Mouse (Mus musculus) hindbrain, postnatal 0 days (tissue): ENCODE measurements around the gene Fancc. TPM values are rescaled to one million over a fixed set of nuclear protein-coding genes. Genes with fewer than 3 reads are reported as not detected.
A peak's percentile ranks its signal among the peaks of the same experiment; 100 is the strongest.

ENCODE experiments used
- ATAC-seq: fragments of 200-750 bp; cut with Nextera tagmentation; 2 replicates; pipeline ENCODE4 v1.8.0; 2017; ENCODE audit warnings: mild to moderate bottlenecking, moderate TSS enrichment, moderate library complexity
- DNase-seq: peaks from one replicate; pipeline ENCODE4 v3.0.0-alpha.2; 2015; ENCODE audit warnings: low spot score
- H3K27ac ChIP-seq: fragments of 300-500 bp; sonication (generic); 2 replicates; pipeline ENCODE4 v1.5.1; 2014; ENCODE audit warnings: mild to moderate bottlenecking
- H3K27me3 ChIP-seq: fragments of 300-500 bp; sonication (generic); 2 replicates; pipeline ENCODE4 v1.6.1; 2014; ENCODE audit warnings: low read length, mixed read lengths; ENCODE audit not compliant: insufficient read depth
- H3K36me3 ChIP-seq: fragments of 300-500 bp; sonication (generic); 2 replicates; pipeline ENCODE4 v1.6.1; 2014; ENCODE audit warnings: low read length, mixed read lengths; ENCODE audit not compliant: insufficient read depth
- H3K4me1 ChIP-seq: fragments of 300-500 bp; sonication (generic); 2 replicates; pipeline ENCODE4 v1.6.1; 2014; ENCODE audit warnings: antibody characterized with exemption, low read length, mixed read lengths; ENCODE audit not compliant: insufficient read depth
- H3K4me2 ChIP-seq: fragments of 300-500 bp; sonication (generic); 2 replicates; pipeline ENCODE4 v1.6.1; 2014; ENCODE audit warnings: low read depth, mild to moderate bottlenecking, low read length, moderate library complexity, mixed read lengths
- H3K4me3 ChIP-seq: fragments of 300-500 bp; sonication (generic); 2 replicates; pipeline ENCODE4 v1.5.1; 2014; ENCODE audit warnings: low read length
- H3K9ac ChIP-seq: fragments of 300-500 bp; sonication (generic); replicated peaks from 2 replicates; pipeline ENCODE4 v1.6.1; 2014; ENCODE audit warnings: mild to moderate bottlenecking, low read length, moderate library complexity, mixed read lengths
- H3K9me3 ChIP-seq: fragments of 300-500 bp; sonication (generic); 2 replicates; pipeline ENCODE4 v1.6.1; 2016; ENCODE audit warnings: low read length, mixed read lengths
- CTCF ChIP-seq: IDR thresholded peaks from 2 replicates; pipeline ENCODE4 v1.5.1; 2016; ENCODE audit warnings: antibody characterized with exemption, control low read depth, low read depth
- WGBS: fragments of 180-500 bp; shearing (Covaris S2); extraction: QIAGEN DNeasy Blood & Tissue Kit; methylation state at CpG from one replicate; pipeline ENCODE4 v1.1.7; 2014; 5-methylcytosine and 5-hydroxymethylcytosine counted together
- polyA plus RNA-seq: library from polyadenylated mRNA; unstranded; fragments of >200 nt; fragmentation: Nextera tagmentation; extraction: Ambion mirVana; gene quantifications from 2 replicates; pipeline ENCODE4 v1.2.1, GENCODE M21; 2015
- total RNA-seq: library from RNA; depleted of rRNA; stranded (reverse); fragments of >200 nt; gene quantifications from 2 replicates; pipeline ENCODE4 v1.2.3, GENCODE M21; 2014

Gene Fancc
- total and polyA plus RNA-seq, 2 experiments from 2014 or later, result 11.9 to 17.7 TPM

GRCm38 (mm10) chr13:63516535-63516934, 19.5 kb upstream of the Fancc start:
- ATAC-seq (no peak), DNase-seq (no peak)
- H3K36me3 ChIP-seq, result peaks cover 73% of the 10 kb centered on the region
- H3K4me1 ChIP-seq, result no peaks in the 10 kb centered on the region
- H3K4me2 ChIP-seq, result no peak overlapping the region
- TF ChIP-seq CTCF, result no peak
- H3K27ac ChIP-seq, result no peak overlapping the region
- no peak overlapping the region for H3K9ac ChIP-seq
- H3K27me3 ChIP-seq, result no peaks in the 10 kb centered on the region
- no peak overlapping the region for H3K4me3 ChIP-seq
- 57% methylated on average over 2 of the region's 2 CpGs for WGBS
- no peaks in the 10 kb centered on the region for H3K9me3 ChIP-seq

- peaks cover 77% of the 10 kb centered on the region for H3K36me3 ChIP-seq
- ATAC-seq, result no peak
Observed at GRCm38 (mm10) chr13:63515542-63515941, 18.5 kb upstream of the Fancc start.

GRCm38 (mm10) chr13:63514931-63515360, 17.9 kb upstream of the Fancc start:
- no peak for TF ChIP-seq CTCF
- H3K4me1 ChIP-seq, result no peaks in the 10 kb centered on the region
- peaks cover 77% of the 10 kb centered on the region for H3K36me3 ChIP-seq
- H3K27ac ChIP-seq, result no peak overlapping the region; the same call in 1 of the 2 replicates
- no peaks in the 10 kb centered on the region for H3K9me3 ChIP-seq
- H3K27me3 ChIP-seq, result no peaks in the 10 kb centered on the region
- no peak overlapping the region for H3K4me2 ChIP-seq
- ATAC-seq, result no peak
- WGBS, result 28% methylated on average over 8 of the region's 8 CpGs
- no peak overlapping the region for H3K4me3 ChIP-seq
- DNase-seq, result no peak
- H3K9ac ChIP-seq, result no peak overlapping the region

More at GRCm38 (mm10) chr13:63515542-63515941, 18.5 kb upstream of the Fancc start:
- no peak for TF ChIP-seq CTCF
- no peaks in the 10 kb centered on the region for H3K27me3 ChIP-seq
- no peak overlapping the region for H3K4me2 ChIP-seq
- no peak overlapping the region for H3K27ac ChIP-seq
- no peaks in the 10 kb centered on the region for H3K9me3 ChIP-seq
- no peak overlapping the region for H3K4me3 ChIP-seq
- H3K4me1 ChIP-seq, result no peaks in the 10 kb centered on the region
- 60% methylated on average over 5 of the region's 5 CpGs for WGBS
- no peak for DNase-seq
- H3K9ac ChIP-seq, result no peak overlapping the region

- no peak overlapping the region for H3K4me2 ChIP-seq
- no peak overlapping the region for H3K27ac ChIP-seq
- H3K36me3 ChIP-seq, result peaks cover 74% of the 10 kb centered on the region
- H3K4me3 ChIP-seq, result no peak overlapping the region
- ATAC-seq, result peak; percentile 15; the same call in 1 of the 2 replicates
- no peaks in the 10 kb centered on the region for H3K4me1 ChIP-seq
- no peak overlapping the region for H3K9ac ChIP-seq
- DNase-seq, result peak; percentile 45
- no peak for TF ChIP-seq CTCF
- H3K9me3 ChIP-seq, result no peaks in the 10 kb centered on the region
- H3K27me3 ChIP-seq, result no peaks in the 10 kb centered on the region
- 42% methylated on average over 26 of the region's 26 CpGs for WGBS
Observed at GRCm38 (mm10) chr13:63513374-63514098, 16.5 kb upstream of the Fancc start.

GRCm38 (mm10) chr13:63512411-63512810, 15.3 kb upstream of the Fancc start:
- H3K27me3 ChIP-seq, result no peaks in the 10 kb centered on the region
- 26% methylated on average over 6 of the region's 6 CpGs for WGBS
- no peak for TF ChIP-seq CTCF
- H3K9ac ChIP-seq, result no peak overlapping the region
- H3K36me3 ChIP-seq, result peaks cover 70% of the 10 kb centered on the region
- H3K4me2 ChIP-seq, result no peak overlapping the region
- ATAC-seq (peak; percentile 13; the same call in 1 of the 2 replicates), DNase-seq (no peak)
- H3K4me3 ChIP-seq, result no peak overlapping the region
- H3K27ac ChIP-seq, result no peak overlapping the region
- no peaks in the 10 kb centered on the region for H3K9me3 ChIP-seq
- no peaks in the 10 kb centered on the region for H3K4me1 ChIP-seq

- WGBS, result 94% methylated on average over 5 of the region's 5 CpGs
- TF ChIP-seq CTCF, result peak; percentile 38; the same call in 1 of the 2 replicates
- DNase-seq (no peak), ATAC-seq (no peak)
- Histone ChIP-seq H3K27ac (no peak overlapping the region), H3K4me2 (no peak overlapping the region), H3K36me3 (peaks cover 44% of the 10 kb centered on the region), H3K4me3 (no peak overlapping the region), H3K27me3 (no peaks in the 10 kb centered on the region), H3K9me3 (no peaks in the 10 kb centered on the region), H3K4me1 (no peaks in the 10 kb centered on the region), H3K9ac (no peak overlapping the region)
Observed at GRCm38 (mm10) chr13:63507821-63508220, 10.7 kb upstream of the Fancc start.

GRCm38 (mm10) chr13:63507001-63507556, 10.0 kb upstream of the Fancc start:
- no peak overlapping the region for H3K4me2 ChIP-seq
- no peak for DNase-seq
- H3K9me3 ChIP-seq, result no peaks in the 10 kb centered on the region
- no peak for TF ChIP-seq CTCF
- no peaks in the 10 kb centered on the region for H3K27me3 ChIP-seq
- H3K9ac ChIP-seq, result no peak overlapping the region
- H3K4me1 ChIP-seq, result no peaks in the 10 kb centered on the region
- ATAC-seq, result no peak
- no peak overlapping the region for H3K4me3 ChIP-seq
- WGBS, result 85% methylated on average over 6 of the region's 6 CpGs
- peaks cover 37% of the 10 kb centered on the region for H3K36me3 ChIP-seq
- no peak overlapping the region for H3K27ac ChIP-seq
